Mouse (Mus musculus) MEL (cell line): Measurements from ENCODE around the gene Upp2. TPM values are rescaled to one million over a fixed set of nuclear protein-coding genes. Genes with fewer than 3 reads are reported as not detected.

Experiments used
- DNase-seq: peaks from one replicate; pipeline ENCODE4 v3.0.0; 2011; ENCODE audit warnings: low read depth, low spot score
- H3K27ac ChIP-seq: 2 replicates; pipeline ENCODE4 v1.5.1; 2012; ENCODE audit warnings: low read depth, mild to moderate bottlenecking, control low read depth, low read length, moderate library complexity; ENCODE audit not compliant: control insufficient read depth
- H3K27me3 ChIP-seq, 2 experiments: fragments of 150-350 bp in 1 of 2; sonication (generic) in 1 of 2; 2 replicates each; pipeline ENCODE4 v1.6.1; 2012; ENCODE audit warnings: low read length in 2 of 2, mild to moderate bottlenecking in 2 of 2, improper control_type of control experiment in 1 of 2, moderate library complexity in 1 of 2; ENCODE audit not compliant: insufficient read depth in 2 of 2, control insufficient read depth in 1 of 2
- H3K36me3 ChIP-seq, 2 experiments: 2 replicates each; pipeline ENCODE4 v1.6.1; 2012 to 2014; ENCODE audit warnings: low read length in 2 of 2, improper control_type of control experiment in 1 of 2, inconsistent platforms in 1 of 2, mild to moderate bottlenecking in 1 of 2; ENCODE audit not compliant: insufficient read depth in 2 of 2, control insufficient read depth in 1 of 2
- H3K4me1 ChIP-seq, 2 experiments: fragments of 150-350 bp in 1 of 2; sonication (generic) in 1 of 2; 2 replicates each; pipeline ENCODE4 v1.6.1; 2012; ENCODE audit warnings: low read length in 2 of 2, improper control_type of control experiment in 1 of 2, mild to moderate bottlenecking in 1 of 2; ENCODE audit not compliant: insufficient read depth in 2 of 2, control insufficient read depth in 1 of 2
- H3K4me3 ChIP-seq, 2 experiments: fragments of 150-350 bp in 1 of 2; sonication (generic) in 1 of 2; 2 replicates each; pipeline ENCODE4 v1.5.1; 2012; ENCODE audit warnings: low read depth in 2 of 2, low read length in 2 of 2, mild to moderate bottlenecking in 2 of 2, moderate library complexity in 2 of 2, control low read depth in 1 of 2, improper control_type of control experiment in 1 of 2; ENCODE audit not compliant: control insufficient read depth in 1 of 2, insufficient read depth in 1 of 2
- H3K79me2 ChIP-seq: 2 replicates; pipeline ENCODE4 v1.6.1; 2012; ENCODE audit warnings: mild to moderate bottlenecking, low read length, moderate library complexity; ENCODE audit not compliant: control insufficient read depth, poor library complexity, insufficient read depth
- H3K9ac ChIP-seq: 2 replicates; pipeline ENCODE4 v1.6.1; 2012; ENCODE audit warnings: low read depth, mild to moderate bottlenecking, control low read depth, low read length, moderate library complexity; ENCODE audit not compliant: control insufficient read depth, poor library complexity, severe bottlenecking
- H3K9me3 ChIP-seq: fragments of 150-350 bp; sonication (generic); replicated peaks from 2 replicates; pipeline ENCODE4 v1.6.1; 2012; ENCODE audit warnings: mild to moderate bottlenecking, low read length, improper control_type of control experiment, moderate library complexity; ENCODE audit not compliant: insufficient read depth
- CHD1 ChIP-seq: IDR thresholded peaks from 2 replicates; pipeline ENCODE4 v1.6.1; 2012; ENCODE audit warnings: low read depth, mild to moderate bottlenecking, inconsistent platforms, low read length, improper control_type of control experiment
- E2F4 ChIP-seq: IDR thresholded peaks from 2 replicates; pipeline ENCODE4 v1.6.1; 2011; ENCODE audit warnings: low read depth, low read length, improper control_type of control experiment, borderline replicate concordance
- GABPA ChIP-seq: IDR thresholded peaks from 2 replicates; pipeline ENCODE4 v1.6.1; 2012; ENCODE audit warnings: low read depth, mild to moderate bottlenecking, inconsistent platforms, low read length, improper control_type of control experiment, moderate library complexity
- KAT2A ChIP-seq: conservative IDR thresholded peaks from 2 replicates; pipeline ENCODE4 v1.6.1; 2012; ENCODE audit warnings: low read depth, low read length, improper control_type of control experiment, inconsistent platforms
- MAFK ChIP-seq: IDR thresholded peaks from 2 replicates; pipeline ENCODE4 v1.6.1; 2011; ENCODE audit warnings: low read depth, mild to moderate bottlenecking, low read length, improper control_type of control experiment, borderline replicate concordance
- MEF2A ChIP-seq: IDR thresholded peaks from 2 replicates; pipeline ENCODE4 v1.6.1; 2014; ENCODE audit warnings: low read depth, mild to moderate bottlenecking, inconsistent platforms, low read length, improper control_type of control experiment; ENCODE audit not compliant: poor library complexity, insufficient replicate concordance, severe bottlenecking; ENCODE audit errors: extremely low read depth
- MYB ChIP-seq: IDR thresholded peaks from 2 replicates; pipeline ENCODE4 v1.6.1; 2011; ENCODE audit warnings: mild to moderate bottlenecking, low read depth, low read length, improper control_type of control experiment
- TBP ChIP-seq: IDR thresholded peaks from 2 replicates; pipeline ENCODE4 v1.8.0; 2011; ENCODE audit warnings: low read depth, low read length, improper control_type of control experiment
- polyA plus RNA-seq, 2 experiments: library from polyadenylated mRNA; stranded (reverse) in 1 of 2; unstranded in 1 of 2; fragments of >175 nt in 1 of 2; fragments of >200 nt in 1 of 2; gene quantifications; 2 replicates each; pipeline versions ENCODE4 v1.2.1 to v1.2.4; 2012; ENCODE audit warnings: low replicate concordance in 2 of 2, low read depth in 1 of 2; ENCODE audit not compliant: insufficient read length in 2 of 2, insufficient read depth in 1 of 2, missing spikeins in 1 of 2
- total RNA-seq: library from RNA; depleted of rRNA; stranded (reverse); fragments of 300-350 nt; gene quantifications from 2 replicates; pipeline ENCODE4 v1.2.3, GENCODE M21; 2012; rRNA removed

Upp2 gene
- total and polyA plus RNA-seq, 3 experiments, result not detected

GRCm38 (mm10) chr2:58841021-58841420 lies 273.9 kb downstream of the Upp2 start:
- H3K9ac ChIP-seq, result no peak overlapping the region
- H3K27me3 ChIP-seq, result no peaks in the 10 kb centered on the region
- H3K79me2 ChIP-seq, result no peaks in the 10 kb centered on the region
- TF ChIP-seq KAT2A (no peak), MEF2A (no peak), MYB (no peak), MAFK (no peak), GABPA (no peak)
- H3K9me3 ChIP-seq, result no peaks in the 10 kb centered on the region
- H3K4me1 ChIP-seq, result no peaks in the 10 kb centered on the region
- no peak for DNase-seq
- no peaks in the 10 kb centered on the region for H3K36me3 ChIP-seq
- no peak overlapping the region for H3K4me3 ChIP-seq
- no peak overlapping the region for H3K27ac ChIP-seq

- Histone ChIP-seq H3K79me2 (no peaks in the 10 kb centered on the region), H3K9ac (no peak overlapping the region), H3K27ac (no peak overlapping the region), H3K4me3 (no peak overlapping the region), H3K36me3 (no peaks in the 10 kb centered on the region), H3K27me3 (no peaks in the 10 kb centered on the region), H3K9me3 (no peaks in the 10 kb centered on the region), H3K4me1 (no peaks in the 10 kb centered on the region)
- TF ChIP-seq CHD1 (no peak), E2F4 (no peak), GABPA (no peak), TBP (no peak)
- no peak for DNase-seq
Measured at GRCm38 (mm10) chr2:58842443-58842842, 275.3 kb downstream of the Upp2 start.

Other genes with a start within 250 kb of the Upp2 start
- not detected in 2 replicates for gene Acvr1c, start 209.4 kb upstream of the Upp2 start, total RNA-seq
- not detected for gene Acvr1c, start 209.4 kb upstream of the Upp2 start, polyA plus RNA-seq
- not detected in 2 replicates for gene Gm17409, start 97.2 kb upstream of the Upp2 start, total RNA-seq
- gene Gm17409, start 97.2 kb upstream of the Upp2 start, polyA plus RNA-seq, result not detected
- gene Acvr1, start 141 bp upstream of the Upp2 start, total RNA-seq, result not detected in 2 replicates
- gene Acvr1, start 141 bp upstream of the Upp2 start, polyA plus RNA-seq, result not detected